Mouse (Mus musculus) forebrain, embryonic 13.5 days (tissue): ENCODE data around the gene Olfr17. TPM values are rescaled to one million over a fixed set of nuclear protein-coding genes. Genes with fewer than 3 reads are reported as not detected.
"Not testable (repeated sequence)": the region's sequence is repeated elsewhere in the genome, so short reads cannot be mapped to it uniquely, and the experiment has no call there.

Source experiments
- ATAC-seq: fragments of 200-750 bp; cut with Nextera tagmentation; 2 replicates; pipeline ENCODE4 v1.8.0; 2017
- H3K27ac ChIP-seq: fragments of 300-500 bp; sonication (generic); 2 replicates; pipeline ENCODE4 v1.5.1; 2015; ENCODE audit warnings: inconsistent platforms, mild to moderate bottlenecking, moderate library complexity
- H3K27me3 ChIP-seq: fragments of 300-500 bp; sonication (generic); 2 replicates; pipeline ENCODE4 v1.6.1; 2015; ENCODE audit warnings: mild to moderate bottlenecking, inconsistent platforms
- H3K36me3 ChIP-seq: fragments of 300-500 bp; sonication (generic); 2 replicates; pipeline ENCODE4 v1.6.1; 2015; ENCODE audit warnings: mild to moderate bottlenecking, inconsistent platforms; ENCODE audit not compliant: poor library complexity, severe bottlenecking
- H3K4me1 ChIP-seq: fragments of 300-500 bp; sonication (generic); 2 replicates; pipeline ENCODE4 v1.6.1; 2015; ENCODE audit warnings: inconsistent platforms
- H3K4me2 ChIP-seq: fragments of 300-500 bp; sonication (generic); 2 replicates; pipeline ENCODE4 v1.6.1; 2015; ENCODE audit warnings: inconsistent platforms, mild to moderate bottlenecking, moderate library complexity
- H3K4me3 ChIP-seq: fragments of 300-500 bp; sonication (generic); 2 replicates; pipeline ENCODE4 v1.5.1; 2015; ENCODE audit warnings: mild to moderate bottlenecking, inconsistent platforms
- H3K9ac ChIP-seq: fragments of 300-500 bp; sonication (generic); 2 replicates; pipeline ENCODE4 v1.6.1; 2015; ENCODE audit warnings: mild to moderate bottlenecking, inconsistent platforms
- H3K9me3 ChIP-seq: fragments of 300-500 bp; sonication (generic); replicated peaks from 2 replicates; pipeline ENCODE4 v1.6.1; 2016; ENCODE audit warnings: inconsistent platforms
- WGBS: fragments of 180-500 bp; shearing (Covaris S2); methylation state at CpG from one replicate; pipeline ENCODE4 v1.1.7; 2015; 5-methylcytosine and 5-hydroxymethylcytosine counted together
- polyA plus RNA-seq: library from polyadenylated mRNA; unstranded; fragments of >200 nt; fragmentation: Nextera tagmentation; extraction: Ambion mirVana; gene quantifications from 2 replicates; pipeline ENCODE4 v1.2.1, GENCODE M21; 2015

Gene Olfr17
- not detected in 2 replicates for polyA plus RNA-seq

GRCm38 (mm10) chr7:107092920-107093319, at the start of gene Olfr17:
Gene Olfr17, plus strand, starts transcription at chr7:107093220.
- Histone ChIP-seq H3K27me3 (no peaks in the 10 kb centered on the region), H3K4me3 (no peak within 1 kb of the TSS), H3K9ac (no peak within 1 kb of the TSS), H3K9me3 (no peaks in the 10 kb centered on the region), H3K36me3 (no peaks in the 10 kb centered on the region), H3K27ac (no peak within 1 kb of the TSS), H3K4me2 (no peak within 1 kb of the TSS), H3K4me1 (no peaks in the 10 kb centered on the region)
- WGBS = 59% methylated on average over 1 of the region's 1 CpGs
- no peak for ATAC-seq

- H3K4me3 ChIP-seq = no peak overlapping the region
- H3K36me3 ChIP-seq = no peaks in the 10 kb centered on the region
- H3K9me3 ChIP-seq = no peaks in the 10 kb centered on the region
- H3K4me1 ChIP-seq = no peaks in the 10 kb centered on the region
- no peak overlapping the region for H3K27ac ChIP-seq
- 89% methylated on average over 1 of the region's 1 CpGs for WGBS
- H3K4me2 ChIP-seq = no peak overlapping the region
- no peaks in the 10 kb centered on the region for H3K27me3 ChIP-seq
- no peak for ATAC-seq
- no peak overlapping the region for H3K9ac ChIP-seq
Observed at GRCm38 (mm10) chr7:107044407-107044806, 48.6 kb upstream of the Olfr17 start.

DNA sequence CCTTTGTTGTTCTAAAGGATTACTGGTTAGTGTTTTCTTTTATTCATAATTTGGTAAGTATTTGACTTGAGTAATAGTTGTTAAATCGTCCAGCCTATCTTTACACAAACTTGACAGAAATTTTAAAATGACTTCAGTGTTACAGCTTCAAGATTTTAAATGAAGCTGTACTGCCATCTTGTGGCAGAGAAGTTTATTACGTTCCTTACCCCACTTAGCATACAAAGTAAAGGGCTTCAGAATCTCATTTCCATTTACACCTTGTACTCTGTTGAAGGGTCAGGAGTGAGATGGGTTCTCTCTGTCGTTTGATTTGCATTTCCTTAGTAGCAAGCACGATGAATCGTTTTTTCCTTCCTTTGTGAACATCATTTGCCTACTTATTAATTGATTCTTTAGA, 47.2 kb upstream of the Olfr17 start:
- no peak overlapping the region for H3K4me2 ChIP-seq
- no peaks in the 10 kb centered on the region for H3K9me3 ChIP-seq
- H3K4me1 ChIP-seq = no peaks in the 10 kb centered on the region
- no peak overlapping the region for H3K27ac ChIP-seq
- ATAC-seq = 0 out of 2 replicates have a peak, but pooled peaks have one; percentile 53
- 6% methylated on average over 5 of the region's 5 CpGs for WGBS
- no peak overlapping the region for H3K4me3 ChIP-seq
- H3K9ac ChIP-seq = no peak overlapping the region
- H3K27me3 ChIP-seq = no peaks in the 10 kb centered on the region
- no peaks in the 10 kb centered on the region for H3K36me3 ChIP-seq

DNA sequence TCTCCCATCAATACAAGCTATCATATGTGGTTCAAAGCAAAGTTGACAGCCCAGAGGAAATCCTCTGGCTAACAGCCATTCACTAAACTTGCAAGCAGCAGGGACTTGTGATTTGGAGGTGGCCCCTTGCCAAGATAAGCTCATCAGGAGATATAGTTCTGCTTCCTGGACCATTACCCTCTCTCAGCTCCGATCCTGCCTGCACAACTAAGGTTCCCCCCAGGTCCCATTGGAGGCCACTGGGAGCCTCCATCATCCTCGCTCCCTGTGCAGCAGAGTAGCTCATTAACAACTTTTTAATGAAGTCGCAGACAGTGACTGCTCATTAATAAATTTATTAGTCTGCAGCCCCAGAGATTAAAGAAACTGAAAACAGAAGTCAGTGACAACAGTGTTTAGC, 45.4 kb upstream of the Olfr17 start:
- Histone ChIP-seq H3K4me3 (no peak overlapping the region), H3K27ac (no peak overlapping the region), H3K36me3 (no peaks in the 10 kb centered on the region), H3K9me3 (no peaks in the 10 kb centered on the region), H3K9ac (no peak overlapping the region), H3K4me1 (no peaks in the 10 kb centered on the region), H3K4me2 (no peak overlapping the region), H3K27me3 (no peaks in the 10 kb centered on the region)
- no peak for ATAC-seq
- WGBS = 38% methylated on average over 3 of the region's 3 CpGs

DNA sequence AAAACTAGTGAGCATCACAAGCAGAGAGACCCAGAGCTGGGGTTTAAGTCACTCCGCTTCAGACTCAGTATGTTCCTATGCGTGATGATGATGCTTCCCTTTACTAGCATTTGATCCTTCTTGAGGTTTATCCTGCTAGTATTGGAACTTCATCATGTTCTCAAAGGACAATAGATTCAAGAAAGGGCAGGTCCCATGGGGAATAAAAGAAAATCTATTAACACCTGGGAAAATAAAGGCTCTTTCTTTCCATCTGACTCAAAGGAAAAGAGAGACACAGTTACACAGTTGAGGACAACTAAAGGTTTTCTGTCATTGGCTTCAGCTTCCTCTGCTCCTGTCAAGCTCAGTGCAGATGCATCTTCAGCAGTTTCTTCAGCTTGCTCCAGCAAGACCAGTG, 22.3 kb upstream of the Olfr17 start, which contains the start of gene Olfr714:
TSS of gene Olfr714 (plus strand) at position 301 of the 400 bp plus-strand sequence.
- no peaks in the 10 kb centered on the region for H3K36me3 ChIP-seq
- ATAC-seq = no peak
- no peaks in the 10 kb centered on the region for H3K4me1 ChIP-seq
- H3K9me3 ChIP-seq = peaks cover 22% of the 10 kb centered on the region
- 99% methylated on average over 2 of the region's 2 CpGs for WGBS
- no peak within 1 kb of the TSS for H3K9ac ChIP-seq
- H3K4me3 ChIP-seq = no peak within 1 kb of the TSS
- no peak within 1 kb of the TSS for H3K27ac ChIP-seq
- H3K4me2 ChIP-seq = no peak within 1 kb of the TSS
- H3K27me3 ChIP-seq = no peaks in the 10 kb centered on the region

- H3K27ac ChIP-seq, H3K4me3 ChIP-seq, H3K27me3 ChIP-seq, H3K36me3 ChIP-seq, H3K4me1 ChIP-seq, H3K4me2 ChIP-seq, ATAC-seq, H3K9ac ChIP-seq, H3K9me3 ChIP-seq: not testable (repeated sequence)
- whole genome bisulfite sequencing = 85% methylated on average over 2 of the region's 2 CpGs
Observed at GRCm38 (mm10) chr7:107110269-107110668, 17.2 kb downstream of the Olfr17 start, which contains the start of gene Olfr715b. Gene Olfr715b, minus strand, starts transcription at chr7:107110369.

GRCm38 (mm10) chr7:107130983-107131382, 38.0 kb downstream of the Olfr17 start, which contains the start of gene Olfr715:
Gene Olfr715, minus strand, starts transcription at chr7:107131083.
- not testable (repeated sequence) for H3K4me1 ChIP-seq, H3K4me3 ChIP-seq, H3K27me3 ChIP-seq, H3K27ac ChIP-seq, H3K9me3 ChIP-seq, H3K36me3 ChIP-seq, H3K4me2 ChIP-seq, ATAC-seq, H3K9ac ChIP-seq
- WGBS = 83% methylated on average over 3 of the region's 3 CpGs

DNA sequence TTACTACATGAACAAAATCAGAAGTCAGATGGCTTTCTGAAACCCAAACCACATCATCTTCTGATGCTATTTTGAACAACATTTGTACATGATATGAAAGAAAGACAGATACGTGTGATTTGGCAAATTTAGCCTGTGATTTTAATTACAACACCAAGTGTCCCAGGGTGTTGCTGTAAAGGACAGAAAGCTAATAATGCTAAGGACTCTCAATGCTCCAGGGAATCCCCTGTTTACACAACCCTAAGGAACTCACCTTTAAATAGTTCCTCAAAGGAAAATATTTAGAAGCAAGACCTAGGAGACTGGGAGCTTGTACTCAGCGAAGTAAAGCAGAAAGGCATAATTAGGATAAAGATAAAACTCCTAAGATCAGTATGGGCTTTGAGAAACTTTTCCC, 45.0 kb downstream of the Olfr17 start, which contains the start of gene Olfr716:
TSS of gene Olfr716 (plus strand) at position 301 of the 400 bp plus-strand sequence.
- H3K4me2 ChIP-seq, H3K36me3 ChIP-seq, H3K4me3 ChIP-seq, H3K4me1 ChIP-seq, H3K27ac ChIP-seq, H3K9ac ChIP-seq, H3K27me3 ChIP-seq, H3K9me3 ChIP-seq, ATAC-seq: not testable (repeated sequence)
- 80% methylated on average over 2 of the region's 2 CpGs for WGBS

Other genes with a start within 250 kb of the Olfr17 start
- not detected in 2 replicates for gene Olfr703, start 249.9 kb upstream of the Olfr17 start, polyA plus RNA-seq
- gene Olfr704, start 230.0 kb upstream of the Olfr17 start, polyA plus RNA-seq = not detected in 2 replicates
- gene Olfr705, start 216.3 kb upstream of the Olfr17 start, polyA plus RNA-seq = not detected in 2 replicates
- not detected in 2 replicates for gene Olfr706, start 205.1 kb upstream of the Olfr17 start, polyA plus RNA-seq
- gene Olfr707, start 192.0 kb upstream of the Olfr17 start, polyA plus RNA-seq = not detected in 2 replicates
- gene Olfr1532-ps1, start 185.2 kb upstream of the Olfr17 start, polyA plus RNA-seq = not detected in 2 replicates
- gene Olfr709-ps1, start 161.0 kb upstream of the Olfr17 start, polyA plus RNA-seq = not detected in 2 replicates
- not detected in 2 replicates for gene Olfr710, start 144.9 kb upstream of the Olfr17 start, polyA plus RNA-seq
- not detected in 2 replicates for gene Olfr6, start 129.3 kb upstream of the Olfr17 start, polyA plus RNA-seq
- not detected in 2 replicates for gene Olfr711, start 117.8 kb upstream of the Olfr17 start, polyA plus RNA-seq
- not detected in 2 replicates for gene Olfr2, start 87.1 kb upstream of the Olfr17 start, polyA plus RNA-seq
- gene Olfr713, start 62.0 kb upstream of the Olfr17 start, polyA plus RNA-seq = not detected in 2 replicates
- not detected in 2 replicates for gene Olfr714, start 22.2 kb upstream of the Olfr17 start, polyA plus RNA-seq
- gene Olfr715b, start 17.1 kb downstream of the Olfr17 start, polyA plus RNA-seq = not detected in 2 replicates
- not detected in 2 replicates for gene Olfr715, start 37.9 kb downstream of the Olfr17 start, polyA plus RNA-seq
- gene Olfr716, start 45.1 kb downstream of the Olfr17 start, polyA plus RNA-seq = not detected in 2 replicates
- gene Nlrp14, start 73.8 kb downstream of the Olfr17 start, polyA plus RNA-seq = not detected in 2 replicates
- not detected in 2 replicates for gene Rbmxl2, start 116.2 kb downstream of the Olfr17 start, polyA plus RNA-seq